Mouse (Mus musculus) midbrain, embryonic 14.5 days (tissue): ENCODE measurements at regions not wholly inside any gene's neighbourhood (a gene's known extent, or its start where the extent isn't known, plus 50 kb on each side); places are given as distances from the start of the nearest gene placed in this dataset.

Experiments used
- ATAC-seq: fragments of 200-750 bp; cut with Nextera tagmentation; 2 replicates; pipeline ENCODE4 v1.8.0; 2017; ENCODE audit warnings: moderate number of reproducible peaks, moderate library complexity; ENCODE audit not compliant: low FRiP score, low TSS enrichment
- DNase-seq: peaks from one replicate; pipeline ENCODE4 v3.0.0-alpha.2; 2015
- H3K27ac ChIP-seq: fragments of 300-500 bp; sonication (generic); replicated peaks from 2 replicates; pipeline ENCODE4 v1.5.1; 2014; ENCODE audit warnings: mild to moderate bottlenecking, low read depth, low read length, moderate library complexity
- H3K27me3 ChIP-seq: fragments of 300-500 bp; sonication (generic); 2 replicates; pipeline ENCODE4 v1.6.1; 2014; ENCODE audit warnings: low read length, control low read depth, mixed read lengths; ENCODE audit not compliant: control insufficient read depth, insufficient read depth
- H3K36me3 ChIP-seq: fragments of 300-500 bp; sonication (generic); 2 replicates; pipeline ENCODE4 v1.6.1; 2014; ENCODE audit warnings: low read length, control low read depth; ENCODE audit not compliant: control insufficient read depth, insufficient read depth
- H3K4me1 ChIP-seq: fragments of 300-500 bp; sonication (generic); 2 replicates; pipeline ENCODE4 v1.6.1; 2014; ENCODE audit warnings: mild to moderate bottlenecking, antibody characterized with exemption, low read length, control low read depth; ENCODE audit not compliant: control insufficient read depth, insufficient read depth
- H3K4me2 ChIP-seq: fragments of 300-500 bp; sonication (generic); 2 replicates; pipeline ENCODE4 v1.6.1; 2014; ENCODE audit warnings: mild to moderate bottlenecking, low read length, moderate library complexity
- H3K4me3 ChIP-seq: fragments of 300-500 bp; sonication (generic); replicated peaks from 2 replicates; pipeline ENCODE4 v1.5.1; 2014; ENCODE audit warnings: low read depth, low read length
- H3K9ac ChIP-seq: fragments of 300-500 bp; sonication (generic); replicated peaks from 2 replicates; pipeline ENCODE4 v1.6.1; 2014; ENCODE audit warnings: mild to moderate bottlenecking, low read length, moderate library complexity
- H3K9me3 ChIP-seq: fragments of 300-500 bp; sonication (generic); 2 replicates; pipeline ENCODE4 v1.6.1; 2016; ENCODE audit warnings: low read length, control low read depth, mixed read lengths; ENCODE audit not compliant: control insufficient read depth
- WGBS: fragments of 180-500 bp; shearing (Covaris S2); extraction: QIAGEN DNeasy Blood & Tissue Kit; methylation state at CpG from one replicate; pipeline ENCODE4 v1.1.7; 2014; 5-methylcytosine and 5-hydroxymethylcytosine counted together

DNA sequence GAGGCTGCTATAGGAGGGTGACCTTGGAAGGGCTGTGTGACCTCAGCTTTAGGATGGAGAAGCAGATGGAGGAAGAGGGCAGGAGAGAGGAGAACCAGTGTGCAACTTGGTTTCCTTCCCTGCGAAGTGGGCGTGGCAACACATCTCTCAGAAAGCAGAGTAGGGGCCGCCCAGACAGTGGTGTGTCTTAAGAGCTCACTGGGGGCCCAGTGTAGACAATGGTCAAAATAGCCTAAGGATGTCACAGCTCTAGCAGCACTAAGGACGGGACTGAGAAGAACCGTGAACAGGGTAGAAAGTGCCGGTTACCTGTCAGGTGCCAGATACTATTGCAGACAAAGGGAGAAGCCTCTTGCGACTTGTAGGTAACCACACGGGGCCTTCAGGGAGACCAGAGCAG lies 125.2 kb downstream of the Tfap2c start:
- ATAC-seq (no peak), DNase-seq (no peak)
- H3K9ac ChIP-seq = no peak overlapping the region
- no peaks in the 10 kb centered on the region for H3K9me3 ChIP-seq
- no peaks in the 10 kb centered on the region for H3K36me3 ChIP-seq
- H3K4me1 ChIP-seq = no peaks in the 10 kb centered on the region
- WGBS = 84% methylated on average over 8 of the region's 8 CpGs
- no peak overlapping the region for H3K4me2 ChIP-seq
- H3K27me3 ChIP-seq = no peaks in the 10 kb centered on the region
- H3K4me3 ChIP-seq = no peak overlapping the region
- H3K27ac ChIP-seq = no peak overlapping the region

DNA sequence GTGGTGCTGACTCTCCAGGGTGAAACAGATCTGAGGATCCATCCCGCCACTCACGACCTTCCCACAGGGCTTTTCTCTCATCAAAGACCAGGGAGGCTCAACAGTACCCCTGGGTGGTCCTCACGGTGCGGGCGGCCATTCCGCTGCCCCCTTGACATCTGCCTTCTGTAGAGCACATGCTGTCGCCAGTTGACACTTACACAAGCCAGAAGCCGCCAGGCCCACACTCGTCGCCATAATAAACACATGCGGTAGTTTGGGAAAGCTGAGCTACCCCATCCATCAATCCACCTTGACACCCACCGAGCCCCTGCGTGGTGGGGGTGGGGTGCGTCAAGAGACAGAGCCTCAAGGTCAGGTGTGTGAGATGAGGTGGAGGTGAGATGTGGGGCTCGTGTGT lies 125.7 kb downstream of the Tfap2c start:
- no peak for ATAC-seq

DNA sequence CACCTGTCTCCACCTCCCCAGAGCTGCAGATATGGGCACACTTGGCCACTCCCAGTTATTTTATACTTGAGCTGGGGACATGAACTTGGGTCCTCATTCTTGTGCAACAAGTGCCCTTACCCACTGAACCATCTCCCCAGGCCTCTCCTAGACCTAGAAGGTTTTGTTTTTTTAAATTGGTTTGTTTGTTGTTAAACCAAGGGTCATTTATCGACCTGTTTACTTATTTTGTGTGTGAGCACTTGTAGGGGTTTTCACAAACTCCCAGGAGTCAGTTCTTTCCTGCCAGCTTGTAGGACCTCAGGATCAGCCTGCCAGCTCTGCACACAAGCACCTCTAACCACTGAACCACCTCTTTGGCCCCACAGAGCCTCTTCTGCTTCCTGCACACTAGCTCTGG lies 140.8 kb downstream of the Tfap2c start:
- H3K9ac ChIP-seq = no peak overlapping the region
- H3K9me3 ChIP-seq = peaks cover 3% of the 10 kb centered on the region
- WGBS = 82% methylated on average over 1 of the region's 1 CpGs
- H3K4me2 ChIP-seq = no peak overlapping the region
- H3K27ac ChIP-seq = no peak overlapping the region
- H3K4me1 ChIP-seq = no peaks in the 10 kb centered on the region
- H3K36me3 ChIP-seq = no peaks in the 10 kb centered on the region
- ATAC-seq (no peak), DNase-seq (no peak)
- H3K27me3 ChIP-seq = no peaks in the 10 kb centered on the region
- H3K4me3 ChIP-seq = no peak overlapping the region

More for the DNA sequence above, 125.7 kb downstream of the Tfap2c start:
- H3K9me3 ChIP-seq = no peaks in the 10 kb centered on the region
- 82% methylated on average over 15 of the region's 15 CpGs for WGBS
- no peak overlapping the region for H3K4me2 ChIP-seq
- H3K4me3 ChIP-seq = no peak overlapping the region
- no peaks in the 10 kb centered on the region for H3K27me3 ChIP-seq
- H3K27ac ChIP-seq = no peak overlapping the region
- H3K9ac ChIP-seq = no peak overlapping the region
- no peaks in the 10 kb centered on the region for H3K36me3 ChIP-seq
- no peak for DNase-seq
- no peaks in the 10 kb centered on the region for H3K4me1 ChIP-seq

DNA sequence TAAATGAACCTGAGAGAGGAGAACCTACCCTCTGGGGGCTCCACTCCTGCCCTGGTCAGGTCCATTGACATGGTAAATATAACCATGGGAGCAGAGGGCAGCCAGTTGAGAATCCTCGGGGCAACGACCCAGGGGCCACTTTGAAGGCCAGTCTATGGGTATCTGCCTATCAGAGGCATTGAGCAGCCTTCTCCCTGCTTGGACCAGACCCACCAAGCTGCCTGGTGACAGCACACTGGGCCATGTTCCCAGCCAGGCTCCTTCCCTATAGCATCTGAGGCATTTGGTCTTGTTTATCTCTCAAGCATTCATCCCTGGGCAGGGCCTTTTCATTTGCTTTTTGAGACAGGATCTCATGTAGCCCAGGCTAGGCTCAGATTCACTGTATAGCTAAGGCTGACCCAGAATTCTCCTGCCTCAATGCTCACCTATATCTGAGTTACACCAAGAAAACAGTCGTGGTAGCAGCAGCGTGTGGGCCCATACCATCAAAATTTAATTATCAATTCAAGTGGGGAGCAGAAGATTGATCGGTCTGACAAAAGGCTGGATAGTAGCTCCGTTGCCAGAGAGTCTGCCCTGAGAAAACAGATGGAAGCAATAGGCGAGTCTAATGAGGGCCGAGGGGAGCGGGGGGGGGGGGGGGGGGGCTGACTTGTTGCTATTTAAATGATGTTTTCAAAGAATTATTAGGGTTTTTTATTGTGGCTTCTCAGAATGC lies 141.7 kb downstream of the Tfap2c start:
- peaks cover 3% of the 10 kb centered on the region for H3K9me3 ChIP-seq
- H3K4me2 ChIP-seq = no peak overlapping the region
- no peak overlapping the region for H3K4me3 ChIP-seq
- DNase-seq = no peak
- H3K9ac ChIP-seq = no peak overlapping the region
- no peaks in the 10 kb centered on the region for H3K27me3 ChIP-seq
- no peak for ATAC-seq
- no peaks in the 10 kb centered on the region for H3K36me3 ChIP-seq
- H3K27ac ChIP-seq = no peak overlapping the region
- no peaks in the 10 kb centered on the region for H3K4me1 ChIP-seq
- 60% methylated on average over 9 of the region's 9 CpGs for WGBS

GRCm38 (mm10) chr2:172698961-172699360 lies 149.6 kb downstream of the Tfap2c start:
- no peak overlapping the region for H3K4me3 ChIP-seq
- H3K36me3 ChIP-seq = no peaks in the 10 kb centered on the region
- ATAC-seq = no peak
- H3K9ac ChIP-seq = no peak overlapping the region
- no peaks in the 10 kb centered on the region for H3K4me1 ChIP-seq
- H3K27ac ChIP-seq = no peak overlapping the region
- H3K4me2 ChIP-seq = no peak overlapping the region
- no peak for DNase-seq
- no peaks in the 10 kb centered on the region for H3K27me3 ChIP-seq
- WGBS = 72% methylated on average over 6 of the region's 6 CpGs
- no peaks in the 10 kb centered on the region for H3K9me3 ChIP-seq

- Histone ChIP-seq H3K36me3 (no peaks in the 10 kb centered on the region), H3K4me2 (no peak overlapping the region), H3K9ac (no peak overlapping the region), H3K27me3 (no peaks in the 10 kb centered on the region), H3K27ac (no peak overlapping the region), H3K4me3 (no peak overlapping the region), H3K4me1 (no peaks in the 10 kb centered on the region), H3K9me3 (no peaks in the 10 kb centered on the region)
- 85% methylated on average over 4 of the region's 4 CpGs for WGBS
- no peak for ATAC-seq
- DNase-seq = no peak
Observed at GRCm38 (mm10) chr2:172699654-172700053, 150.3 kb downstream of the Tfap2c start.

DNA sequence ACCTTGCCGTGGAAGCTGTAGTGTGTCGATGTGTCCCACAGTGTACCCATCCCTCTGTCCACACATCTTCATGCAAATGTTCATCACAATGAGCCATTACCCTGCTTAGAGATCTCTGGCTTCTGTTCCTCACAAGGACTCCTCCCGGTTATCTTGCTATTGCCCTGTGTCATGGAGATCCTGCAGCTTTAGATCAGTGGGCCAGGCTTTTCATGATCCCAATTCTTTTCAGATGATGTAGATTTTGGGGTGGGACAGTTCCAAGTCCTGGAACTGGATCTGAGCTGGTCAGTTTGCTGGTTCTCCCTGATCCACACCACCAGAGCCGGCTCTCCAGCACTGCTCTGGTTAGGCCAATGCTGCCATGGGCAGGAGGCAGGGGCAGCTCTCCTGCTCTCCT lies 161.2 kb downstream of the Tfap2c start:
- DNase-seq (no peak), ATAC-seq (no peak)
- H3K27ac ChIP-seq = no peak overlapping the region
- WGBS = 71% methylated on average over 4 of the region's 4 CpGs
- no peak overlapping the region for H3K9ac ChIP-seq
- no peak overlapping the region for H3K4me2 ChIP-seq
- no peaks in the 10 kb centered on the region for H3K4me1 ChIP-seq
- H3K36me3 ChIP-seq = no peaks in the 10 kb centered on the region
- H3K9me3 ChIP-seq = no peaks in the 10 kb centered on the region
- H3K4me3 ChIP-seq = no peak overlapping the region
- no peaks in the 10 kb centered on the region for H3K27me3 ChIP-seq

GRCm38 (mm10) chr2:172726701-172727100 lies 177.3 kb downstream of the Tfap2c start:
- H3K9ac ChIP-seq = no peak overlapping the region
- ATAC-seq (no peak), DNase-seq (no peak)
- peaks cover 54% of the 10 kb centered on the region for H3K27me3 ChIP-seq
- peaks cover 12% of the 10 kb centered on the region; the same call in 1 of the 2 replicates for H3K4me1 ChIP-seq
- H3K27ac ChIP-seq = no peak overlapping the region
- H3K36me3 ChIP-seq = no peaks in the 10 kb centered on the region
- no peak overlapping the region for H3K4me3 ChIP-seq
- 1% methylated on average over 13 of the region's 13 CpGs for WGBS
- H3K9me3 ChIP-seq = no peaks in the 10 kb centered on the region
- H3K4me2 ChIP-seq = no peak overlapping the region

DNA sequence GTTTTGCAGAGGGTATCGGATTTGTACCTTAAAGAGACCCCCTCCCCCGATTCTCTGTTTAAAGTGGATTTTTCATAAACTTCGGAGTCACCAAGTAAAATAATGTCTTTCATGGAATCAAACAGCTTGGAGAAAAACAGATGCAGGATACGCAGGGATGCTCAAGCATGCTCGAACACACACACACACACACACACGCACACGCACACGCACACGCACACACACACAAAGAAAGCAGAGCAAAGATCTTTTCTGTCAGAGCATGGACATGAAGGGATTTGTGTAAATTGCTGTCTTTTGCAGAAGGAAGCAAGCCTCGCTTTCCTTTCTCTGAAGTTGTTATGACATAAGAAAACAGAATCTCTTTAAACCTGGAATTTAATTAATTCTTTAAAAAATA lies 178.2 kb downstream of the Tfap2c start:
- Histone ChIP-seq H3K27ac (no peak overlapping the region), H3K9ac (no peak overlapping the region; the same call in 1 of the 2 replicates), H3K4me3 (no peak overlapping the region), H3K4me1 (peaks cover 12% of the 10 kb centered on the region; the same call in 1 of the 2 replicates), H3K36me3 (no peaks in the 10 kb centered on the region), H3K9me3 (no peaks in the 10 kb centered on the region), H3K27me3 (peaks cover 62% of the 10 kb centered on the region), H3K4me2 (peak overlapping the region; percentile 67)
- ATAC-seq (no peak), DNase-seq (peak; percentile 57)
- 3% methylated on average over 10 of the region's 10 CpGs for whole genome bisulfite sequencing
